Mouse (Mus musculus) spleen, postnatal 14 days (tissue): Measurements from ENCODE around the gene Gli3.

ENCODE experiments used
- DNase-seq, 2 experiments: peaks; one replicate each; pipeline ENCODE4 v3.0.0; 2021 to 2022; ENCODE audit warnings: low spot score in 2 of 2

Gene Gli3

GRCm38 (mm10) chr13:15462830-15463491 lies at the start of gene Gli3:
TSS of gene Gli3 (plus strand) at chr13:15463235.
- DNase-seq, result no peak

GRCm38 (mm10) chr13:15421182-15421750 lies 41.8 kb upstream of the Gli3 start:
- no peak for DNase-seq

- DNase-seq, result no peak
These were observed 21.0 kb upstream of the Gli3 start for GRCm38 (mm10) chr13:15442002-15442401.

GRCm38 (mm10) chr13:15444312-15444711 lies 18.7 kb upstream of the Gli3 start:
- DNase-seq, result no peak

GRCm38 (mm10) chr13:15445591-15445990 lies 17.4 kb upstream of the Gli3 start:
- no peak for DNase-seq

GRCm38 (mm10) chr13:15446004-15446403 lies 17.0 kb upstream of the Gli3 start:
- no peak for DNase-seq

- DNase-seq, result no peak
These were observed 16.1 kb upstream of the Gli3 start for GRCm38 (mm10) chr13:15446782-15447564.

GRCm38 (mm10) chr13:15450941-15451340 lies 12.1 kb upstream of the Gli3 start:
- DNase-seq, result no peak

GRCm38 (mm10) chr13:15457841-15458240 lies 5.2 kb upstream of the Gli3 start:
- no peak for DNase-seq

- DNase-seq, result no peak
These were observed 1.1 kb upstream of the Gli3 start for GRCm38 (mm10) chr13:15461926-15462325.

- no peak for DNase-seq
These were observed 551 bp downstream of the Gli3 start for GRCm38 (mm10) chr13:15463492-15464080.

GRCm38 (mm10) chr13:15464081-15464526 lies 1.1 kb downstream of the Gli3 start:
- no peak for DNase-seq

GRCm38 (mm10) chr13:15464741-15465250 lies 1.8 kb downstream of the Gli3 start:
- no peak for DNase-seq

GRCm38 (mm10) chr13:15466496-15466895 lies 3.5 kb downstream of the Gli3 start:
- no peak for DNase-seq

- no peak for DNase-seq
These were observed 4.4 kb downstream of the Gli3 start for GRCm38 (mm10) chr13:15467409-15467808.

GRCm38 (mm10) chr13:15468421-15468820 lies 5.4 kb downstream of the Gli3 start:
- DNase-seq, result no peak

- DNase-seq, result no peak
These were observed 7.0 kb downstream of the Gli3 start for GRCm38 (mm10) chr13:15470056-15470455.

- DNase-seq, result no peak
These were observed 9.7 kb downstream of the Gli3 start for GRCm38 (mm10) chr13:15472712-15473111.

- no peak for DNase-seq
These were observed 11.4 kb downstream of the Gli3 start for GRCm38 (mm10) chr13:15474393-15474792.

GRCm38 (mm10) chr13:15486033-15486891 lies 23.2 kb downstream of the Gli3 start:
- DNase-seq, result no peak

- DNase-seq, result no peak
These were observed 24.3 kb downstream of the Gli3 start for GRCm38 (mm10) chr13:15487334-15487733.
